8 mouse cellular contexts compared by ENCODE assay signal in the genomic region with DNA sequence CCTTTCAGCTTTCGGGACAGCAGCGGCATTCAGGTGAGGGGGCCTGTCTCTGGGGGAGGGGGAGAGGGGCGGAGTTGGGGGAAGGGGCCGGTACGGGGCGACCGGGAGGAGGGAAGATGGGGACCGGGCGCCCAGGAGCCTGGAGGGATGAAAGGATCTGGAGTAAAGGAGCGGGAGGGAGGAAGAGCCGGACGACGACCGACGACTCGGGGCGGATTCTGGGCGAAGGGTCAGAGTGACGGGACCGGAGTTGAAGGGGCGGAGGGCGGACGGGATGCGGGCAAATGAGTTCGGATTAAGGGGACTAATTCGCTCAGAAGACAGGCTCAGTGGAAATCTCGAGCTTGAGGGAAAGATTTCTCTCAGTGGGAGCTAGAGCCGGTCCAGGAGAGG. TPM values are rescaled to one million over a fixed set of nuclear protein-coding genes. Genes with fewer than 3 reads are reported as not detected.
A peak's percentile ranks its signal among the peaks of the same experiment; 100 is the strongest.
DNase-seq lines count a peak whose midpoint lies in the region; ATAC-seq and TF ChIP-seq lines count a peak whose summit lies in the region.

No protein-coding gene starts in this region.

- H3K36me3 ChIP-seq in heart, adult 2 months (ENCODE audit: control insufficient read depth, insufficient read depth, low read length): peaks cover 7% of the 10 kb centered on the region
- H3K36me3 ChIP-seq in C2C12 (ENCODE audit: control insufficient read depth, insufficient read depth) (peaks cover 8% of the 10 kb centered on the region), myocyte (ENCODE audit: control insufficient read depth, insufficient read depth) (no peaks in the 10 kb centered on the region)
- peaks cover 5% of the 10 kb centered on the region for H3K36me3 ChIP-seq in limb, embryonic 14.5 days (ENCODE audit: control insufficient read depth, insufficient read depth, low read length)

- intact Hi-C loops in heart, adult 2 months (cut with DNase I): loop anchor here (1.0 kb wide), 1 partner anchor 34 kb away; no protein-coding TSS in a partner anchor

- H3K79me2 ChIP-seq in heart, adult 2 months (replicated peaks; ENCODE audit: control insufficient read depth, insufficient read depth, low read length): 0 out of 2 replicates have a peak, but pooled peaks cover 3% of the 10 kb centered on the region
- H3K79me2 ChIP-seq in C2C12 (ENCODE audit: control insufficient read depth, insufficient read depth) (peaks cover 53% of the 10 kb centered on the region), myocyte (ENCODE audit: control insufficient read depth, insufficient read depth) (peaks cover 51% of the 10 kb centered on the region)

- TF ChIP-seq CTCF in heart, adult 2 months (IDR thresholded peaks at IDR 0.05): no peak
- no peak for TF ChIP-seq CTCF in C2C12 (IDR thresholded peaks at IDR 0.05; ENCODE audit: control insufficient read depth, insufficient read depth, insufficient read length)
- no peak for TF ChIP-seq CTCF in embryonic fibroblast, embryonic 13.5 days (IDR thresholded peaks at IDR 0.05; ENCODE audit: borderline replicate concordance, insufficient read depth, low read length)

- peak overlapping the region; percentile 88 for H3K9ac ChIP-seq in heart, adult 2 months (ENCODE audit: low read depth, low read length)
- peak overlapping the region; percentile 77 for H3K9ac ChIP-seq in limb, embryonic 14.5 days (ENCODE audit: low read depth, low read length, severe bottlenecking)

- H3K27me3 ChIP-seq in heart, adult 2 months (ENCODE audit: control insufficient read depth, insufficient read depth, low read length): no peaks in the 10 kb centered on the region
- H3K27me3 ChIP-seq in C2C12 (ENCODE audit: control insufficient read depth, insufficient read depth, insufficient read length) (no peaks in the 10 kb centered on the region), myocyte (ENCODE audit: control insufficient read depth, insufficient read depth, insufficient read length) (no peaks in the 10 kb centered on the region)
- H3K27me3 ChIP-seq in limb, embryonic 14.5 days (ENCODE audit: control insufficient read depth, insufficient read depth, low read length): no peaks in the 10 kb centered on the region

- no peak for DNase-seq in heart, adult 2 months
- DNase-seq in heart, adult 18-20 months: no peak
- DNase-seq in limb, embryonic 14.5 days (ENCODE audit: low spot score): peak; percentile 4
- DNase-seq in Muller cell, postnatal 12 days (ENCODE audit: inconsistent ontology term): no peak
- DNase-seq in T-cell, adult 2 months (ENCODE audit: low spot score): no peak

- peaks cover 7% of the 10 kb centered on the region for H3K4me1 ChIP-seq in heart, adult 2 months (ENCODE audit: control insufficient read depth, insufficient read depth, low read length)
- no peaks in the 10 kb centered on the region for H3K4me1 ChIP-seq in embryonic fibroblast, embryonic 13.5 days (ENCODE audit: control insufficient read depth, insufficient read depth, low read length)
- peaks cover 5% of the 10 kb centered on the region; the same call in 1 of the 2 replicates for H3K4me1 ChIP-seq in limb, embryonic 14.5 days (ENCODE audit: control insufficient read depth, insufficient read depth, low read length)

- ATAC-seq in limb, embryonic 14.5 days (ENCODE audit: low FRiP score, low read depth): peak; percentile 71

- peak overlapping the region; percentile 78 for H3K4me3 ChIP-seq in heart, adult 2 months
- H3K4me3 ChIP-seq in C2C12 (ENCODE audit: insufficient read depth, poor library complexity, severe bottlenecking): peak overlapping the region; percentile 89
- peak overlapping the region; percentile 100 for H3K4me3 ChIP-seq in embryonic fibroblast, embryonic 13.5 days (ENCODE audit: insufficient read depth, low read length)
- peak overlapping the region; percentile 78 for H3K4me3 ChIP-seq in limb, embryonic 14.5 days (replicated peaks; ENCODE audit: low read length)
- H3K4me3 ChIP-seq in myocyte: peak overlapping the region; percentile 86

- no peaks in the 10 kb centered on the region for H3K9me3 ChIP-seq in limb, embryonic 14.5 days (ENCODE audit: control insufficient read depth, low read length)

- H3K79me3 ChIP-seq in C2C12 (ENCODE audit: low read depth): peaks cover 48% of the 10 kb centered on the region

- 1% methylated on average over 26 of the region's 28 CpGs for WGBS in heart, adult 2 months
- under 1% methylated on average over 28 of the region's 28 CpGs for whole genome bisulfite sequencing in limb, embryonic 14.5 days

- H3K27ac ChIP-seq in heart, adult 2 months: peak overlapping the region; percentile 94
- H3K27ac ChIP-seq in embryonic fibroblast, embryonic 13.5 days (ENCODE audit: insufficient read depth, low read length): peak overlapping the region; percentile 63
- peak overlapping the region; percentile 85 for H3K27ac ChIP-seq in limb, embryonic 14.5 days (replicated peaks; ENCODE audit: low read depth, low read length)

- TF ChIP-seq EP300 in heart, adult 2 months (IDR thresholded peaks at IDR 0.05; ENCODE audit: insufficient read depth, low read depth, low read length): no peak

- no peak for TF ChIP-seq POLR2A in heart, adult 2 months (IDR thresholded peaks at IDR 0.05; ENCODE audit: insufficient read depth, low read depth, low read length)
- no peak; the same call in 1 of the 2 replicates for TF ChIP-seq POLR2A in embryonic fibroblast, embryonic 13.5 days (IDR thresholded peaks at IDR 0.05; ENCODE audit: low read depth, low read length)
- no peak for TF ChIP-seq POLR2A in limb, embryonic 14.5 days (IDR thresholded peaks at IDR 0.05; ENCODE audit: borderline replicate concordance, extremely low read depth, insufficient read depth, insufficient read length)
- no peak for TF ChIP-seq POLR2A in myocyte (IDR thresholded peaks at IDR 0.05; ENCODE audit: insufficient read length, low read depth)

- H3ac ChIP-seq in C2C12 (ENCODE audit: control insufficient read depth, insufficient read length, low read depth): peak overlapping the region; percentile 88
- peak overlapping the region; percentile 86 for H3ac ChIP-seq in myocyte (ENCODE audit: control insufficient read depth, insufficient read length)

- H3K4me2 ChIP-seq in limb, embryonic 14.5 days (replicated peaks; ENCODE audit: low read depth, low read length, severe bottlenecking): peak overlapping the region; percentile 58
- peak overlapping the region; percentile 94 for H3K4me2 ChIP-seq in myocyte (ENCODE audit: low read depth)

TF ChIP-seq in C2C12, 6 proteins besides CTCF, POLR2A, EP300 and RAD21:
- TF ChIP-seq MAX (IDR thresholded peaks at IDR 0.05): no peak
- no peak for TF ChIP-seq CEBPB (IDR thresholded peaks at IDR 0.05; ENCODE audit: low read depth)
- TF ChIP-seq USF1 (IDR thresholded peaks at IDR 0.05; ENCODE audit: low read depth): no peak
- TF ChIP-seq MYOD1 (IDR thresholded peaks at IDR 0.05; ENCODE audit: control insufficient read depth, insufficient read length, low read depth): no peak
- no peak for TF ChIP-seq MYOG (IDR thresholded peaks at IDR 0.05; ENCODE audit: control insufficient read depth, extremely low read depth, insufficient read length)

TF ChIP-seq in myocyte, 11 proteins besides CTCF, POLR2A, EP300 and RAD21:
- TF ChIP-seq REST (IDR thresholded peaks at IDR 0.05; ENCODE audit: insufficient read depth, insufficient read length): no peak
- TF ChIP-seq CEBPB (IDR thresholded peaks at IDR 0.05; ENCODE audit: insufficient read depth, poor library complexity, severe bottlenecking): no peak
- TF ChIP-seq MYOG (IDR thresholded peaks at IDR 0.05; ENCODE audit: control insufficient read depth in 1 of 3, insufficient read depth in 1 of 3, insufficient read length in 2 of 3, low read depth in 2 of 3): no peak
- no peak for TF ChIP-seq USF1 (IDR thresholded peaks at IDR 0.05; ENCODE audit: low read depth)
- TF ChIP-seq MAX (IDR thresholded peaks at IDR 0.05; ENCODE audit: low read depth): no peak
- TF ChIP-seq TCF12 (IDR thresholded peaks at IDR 0.05; ENCODE audit: insufficient read depth, poor library complexity, severe bottlenecking): no peak
- no peak for TF ChIP-seq SRF (IDR thresholded peaks at IDR 0.05; ENCODE audit: control insufficient read depth, insufficient read length, low read depth)
TF ChIP-seq in myocyte: peak in this region for 0.

RNA-seq across cellular contexts. Expression of a gene that starts 0.4 kb away (rescaled TPM):
- 10 to 100 TPM; 37.3 to 43.7 TPM for total RNA-seq in heart, adult 2 months (2021)
- 21.8 and 37.1 TPM in 2 replicates for polyA plus RNA-seq in heart, adult 2 months (2012; rRNA removed)
- total RNA-seq in heart, adult 18-20 months (2021): 10 to 100 TPM; 40.6 to 41.4 TPM
- polyA plus RNA-seq in C2C12 (2012; fragmentation: generic; extraction: Trizol) (20.0 TPM), myocyte (2012; fragmentation: generic; extraction: Trizol) (29.2 TPM)
- polyA plus RNA-seq in embryonic fibroblast, embryonic 13.5 days (2011; ENCODE audit: insufficient read length, low read depth, missing spikeins): 60.1 and 70.5 TPM in 2 replicates
- 34.9 and 48.3 TPM in 2 replicates for polyA plus RNA-seq in limb, embryonic 14.5 days (2012; rRNA removed)
- polyA plus RNA-seq in limb, embryonic 14.5 days (2014; fragmentation: Nextera tagmentation; extraction: Ambion mirVana): 48.9 and 51.4 TPM in 2 replicates

RNA-seq across cellular contexts. Expression of a gene that starts 34.5 kb away (rescaled TPM):
- 10 to 100 TPM; 31.5 to 57.9 TPM for total RNA-seq in heart, adult 2 months (2021)
- 26.5 and 32.4 TPM in 2 replicates for polyA plus RNA-seq in heart, adult 2 months (2012; rRNA removed)
- total RNA-seq in heart, adult 18-20 months (2021): 10 to 100 TPM; 32.4 to 32.9 TPM
- 20.9 TPM for polyA plus RNA-seq in C2C12 (2012; fragmentation: generic; extraction: Trizol)
- polyA plus RNA-seq in embryonic fibroblast, embryonic 13.5 days (2011; ENCODE audit: insufficient read length, low read depth, missing spikeins): 40.2 and 40.3 TPM in 2 replicates
- 35.4 and 41.0 TPM in 2 replicates for polyA plus RNA-seq in limb, embryonic 14.5 days (2012; rRNA removed)
- polyA plus RNA-seq in limb, embryonic 14.5 days (2014; fragmentation: Nextera tagmentation; extraction: Ambion mirVana): 42.4 and 43.4 TPM in 2 replicates
- 27.1 TPM for polyA plus RNA-seq in myocyte (2012; fragmentation: generic; extraction: Trizol)
